Mouse (Mus musculus) kidney, embryonic 16.5 days (tissue): Measurements from ENCODE around the gene Ccr8. TPM values are rescaled to one million over a fixed set of nuclear protein-coding genes. Genes with fewer than 3 reads are reported as not detected.
"Not testable (repeated sequence)": the region's sequence is repeated elsewhere in the genome, so short reads cannot be mapped to it uniquely, and the experiment has no call there.

Source experiments
- ATAC-seq: fragments of 200-750 bp; cut with Nextera tagmentation; 2 replicates; pipeline ENCODE4 v1.8.0; 2017; ENCODE audit warnings: moderate TSS enrichment; ENCODE audit not compliant: low FRiP score, low TSS enrichment
- H3K27ac ChIP-seq: fragments of 300-500 bp; sonication (generic); 2 replicates; pipeline ENCODE4 v1.5.1; 2014; ENCODE audit warnings: low read length
- H3K27me3 ChIP-seq: fragments of 300-500 bp; sonication (generic); 2 replicates; pipeline ENCODE4 v1.6.1; 2014; ENCODE audit warnings: low read length, control low read depth, mixed read lengths; ENCODE audit not compliant: insufficient read depth
- H3K36me3 ChIP-seq: fragments of 300-500 bp; sonication (generic); 2 replicates; pipeline ENCODE4 v1.6.1; 2014; ENCODE audit warnings: low read length, control low read depth, mixed read lengths; ENCODE audit not compliant: insufficient read depth
- H3K4me1 ChIP-seq: fragments of 300-500 bp; sonication (generic); 2 replicates; pipeline ENCODE4 v1.6.1; 2014; ENCODE audit warnings: low read length, control low read depth, mixed read lengths; ENCODE audit not compliant: insufficient read depth
- H3K4me2 ChIP-seq: fragments of 300-500 bp; sonication (generic); replicated peaks from 2 replicates; pipeline ENCODE4 v1.6.1; 2014; ENCODE audit warnings: low read depth, low read length
- H3K4me3 ChIP-seq: fragments of 300-500 bp; sonication (generic); 2 replicates; pipeline ENCODE4 v1.5.1; 2014; ENCODE audit warnings: mild to moderate bottlenecking, low read length
- H3K9ac ChIP-seq: fragments of 300-500 bp; sonication (generic); replicated peaks from 2 replicates; pipeline ENCODE4 v1.6.1; 2014; ENCODE audit warnings: low read length
- H3K9me3 ChIP-seq: fragments of 300-500 bp; sonication (generic); 2 replicates; pipeline ENCODE4 v1.6.1; 2016; ENCODE audit warnings: low read length, control low read depth
- WGBS: fragments of 180-500 bp; shearing (Covaris S2); extraction: QIAGEN DNeasy Blood & Tissue Kit; methylation state at CpG from one replicate; pipeline ENCODE4 v1.1.7; 2014; 5-methylcytosine and 5-hydroxymethylcytosine counted together
- polyA plus RNA-seq: library from polyadenylated mRNA; unstranded; fragments of >200 nt; fragmentation: Nextera tagmentation; extraction: Ambion mirVana; gene quantifications from 2 replicates; pipeline ENCODE4 v1.2.1, GENCODE M21; 2015

Gene Ccr8
- polyA plus RNA-seq, 1 experiment from 2014 or later = not detected

DNA sequence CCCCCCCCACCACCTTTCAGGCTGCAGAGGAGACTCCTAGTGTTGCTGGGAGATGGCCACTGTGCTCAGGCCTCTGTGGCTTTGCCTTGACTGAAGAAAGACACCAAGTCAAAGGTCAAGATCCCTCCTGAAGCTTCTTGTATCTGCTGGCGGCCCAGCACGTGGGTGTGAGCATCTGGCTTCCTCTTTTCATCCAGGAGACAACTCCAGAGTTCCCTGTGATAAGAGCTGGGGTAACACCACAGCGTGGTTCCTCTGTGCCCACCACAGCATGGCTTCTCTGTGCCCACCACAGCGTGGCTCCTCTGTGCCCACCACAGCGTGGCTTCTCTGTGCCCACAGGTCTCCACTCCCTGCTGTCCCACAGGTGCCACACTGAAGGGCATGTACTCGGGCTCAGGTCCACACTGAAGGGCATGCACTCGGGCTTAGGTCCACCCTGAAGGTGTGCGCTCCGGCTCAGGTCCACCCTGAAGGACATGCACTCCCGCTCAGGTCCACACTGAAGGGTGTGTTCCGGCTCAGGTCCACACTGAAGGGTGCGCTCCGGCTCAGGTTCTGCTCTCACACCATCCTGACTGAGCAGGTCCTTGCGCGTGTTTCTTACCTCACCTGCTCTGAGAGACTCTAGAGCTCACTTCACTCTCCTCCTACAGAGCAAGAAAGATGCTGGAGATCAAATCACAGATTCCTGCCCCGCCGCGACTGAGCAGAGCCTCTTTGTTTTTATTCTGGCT lies 8.6 kb upstream of the Ccr8 start:
- H3K27me3 ChIP-seq = no peaks in the 10 kb centered on the region
- no peak overlapping the region for H3K4me3 ChIP-seq
- ATAC-seq = no peak
- no peaks in the 10 kb centered on the region for H3K4me1 ChIP-seq
- no peak overlapping the region for H3K4me2 ChIP-seq
- H3K36me3 ChIP-seq = no peaks in the 10 kb centered on the region
- H3K9ac ChIP-seq = no peak overlapping the region
- H3K27ac ChIP-seq = no peak overlapping the region
- WGBS = 80% methylated on average over 18 of the region's 18 CpGs
- H3K9me3 ChIP-seq = no peaks in the 10 kb centered on the region

GRCm38 (mm10) chr9:120084406-120084805 lies 7.5 kb upstream of the Ccr8 start:
- no peaks in the 10 kb centered on the region for H3K36me3 ChIP-seq
- H3K9ac ChIP-seq = no peak overlapping the region
- WGBS = 87% methylated on average over 9 of the region's 9 CpGs
- no peak for ATAC-seq
- no peak overlapping the region for H3K4me2 ChIP-seq
- H3K4me1 ChIP-seq = no peaks in the 10 kb centered on the region
- no peak overlapping the region for H3K4me3 ChIP-seq
- H3K27ac ChIP-seq = no peak overlapping the region
- H3K27me3 ChIP-seq = no peaks in the 10 kb centered on the region
- 0 out of 2 replicates have a peak, but pooled peaks cover 4% of the 10 kb centered on the region for H3K9me3 ChIP-seq

- Histone ChIP-seq H3K27me3 (no peaks in the 10 kb centered on the region), H3K9me3 (0 out of 2 replicates have a peak, but pooled peaks cover 6% of the 10 kb centered on the region), H3K36me3 (no peaks in the 10 kb centered on the region), H3K27ac (no peak overlapping the region), H3K4me2 (no peak overlapping the region), H3K9ac (no peak overlapping the region), H3K4me3 (no peak overlapping the region), H3K4me1 (no peaks in the 10 kb centered on the region)
- 94% methylated on average over 7 of the region's 7 CpGs for WGBS
- no peak for ATAC-seq
Measured at GRCm38 (mm10) chr9:120089125-120089524, 2.8 kb upstream of the Ccr8 start.

GRCm38 (mm10) chr9:120091086-120091485 lies 828 bp upstream of the Ccr8 start:
- Histone ChIP-seq H3K9me3 (0 out of 2 replicates have a peak, but pooled peaks cover 6% of the 10 kb centered on the region), H3K4me1 (no peaks in the 10 kb centered on the region), H3K27me3 (no peaks in the 10 kb centered on the region), H3K4me2 (no peak overlapping the region), H3K36me3 (no peaks in the 10 kb centered on the region), H3K4me3 (no peak overlapping the region), H3K27ac (no peak overlapping the region), H3K9ac (no peak overlapping the region)
- 84% methylated on average over 10 of the region's 10 CpGs for WGBS
- ATAC-seq = no peak

- H3K9ac ChIP-seq = no peak overlapping the region
- ATAC-seq = no peak
- H3K27ac ChIP-seq = no peak overlapping the region
- 86% methylated on average over 13 of the region's 13 CpGs for WGBS
- no peaks in the 10 kb centered on the region for H3K4me1 ChIP-seq
- 0 out of 2 replicates have a peak, but pooled peaks cover 6% of the 10 kb centered on the region for H3K9me3 ChIP-seq
- no peak overlapping the region for H3K4me2 ChIP-seq
- no peaks in the 10 kb centered on the region for H3K36me3 ChIP-seq
- no peaks in the 10 kb centered on the region for H3K27me3 ChIP-seq
- no peak overlapping the region for H3K4me3 ChIP-seq
Measured at GRCm38 (mm10) chr9:120093701-120094100, 1.8 kb downstream of the Ccr8 start.

GRCm38 (mm10) chr9:120095886-120096285 lies 4.0 kb downstream of the Ccr8 start:
- H3K4me2 ChIP-seq = no peak overlapping the region
- no peak overlapping the region for H3K4me3 ChIP-seq
- no peaks in the 10 kb centered on the region for H3K36me3 ChIP-seq
- no peak overlapping the region for H3K27ac ChIP-seq
- no peak overlapping the region for H3K9ac ChIP-seq
- WGBS = 47% methylated on average over 7 of the region's 7 CpGs
- no peaks in the 10 kb centered on the region for H3K27me3 ChIP-seq
- H3K9me3 ChIP-seq = no peaks in the 10 kb centered on the region
- H3K4me1 ChIP-seq = no peaks in the 10 kb centered on the region
- no peak for ATAC-seq

- ATAC-seq = no peak
- Histone ChIP-seq H3K9ac (no peak overlapping the region), H3K4me2 (no peak overlapping the region), H3K4me3 (no peak overlapping the region), H3K27me3 (no peaks in the 10 kb centered on the region), H3K27ac (no peak overlapping the region), H3K36me3 (no peaks in the 10 kb centered on the region), H3K9me3 (peaks cover 4% of the 10 kb centered on the region; the same call in 1 of the 2 replicates), H3K4me1 (no peaks in the 10 kb centered on the region)
- WGBS = 24% methylated on average over 7 of the region's 7 CpGs
Measured at GRCm38 (mm10) chr9:120098682-120099081, 6.8 kb downstream of the Ccr8 start.

DNA sequence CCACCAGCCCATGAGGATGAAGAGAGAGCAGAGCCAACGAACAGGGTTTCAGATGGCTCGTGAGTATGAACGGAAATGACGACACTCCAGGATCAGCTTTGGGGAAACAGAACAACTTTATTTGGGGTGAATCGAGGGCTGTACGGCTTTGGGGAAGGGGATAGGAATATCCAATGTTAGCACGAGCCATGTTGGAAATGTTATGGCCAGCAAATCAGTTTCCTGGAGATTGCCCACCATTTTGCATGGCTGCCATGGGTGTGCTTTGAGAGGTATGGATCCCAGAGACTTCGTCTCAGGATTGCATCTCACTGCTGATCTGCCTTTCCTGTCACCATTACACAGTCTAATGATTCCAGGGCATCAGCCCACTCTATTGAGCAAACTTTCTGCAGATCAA lies 7.4 kb downstream of the Ccr8 start:
- Histone ChIP-seq H3K4me1 (no peaks in the 10 kb centered on the region), H3K9ac (no peak overlapping the region), H3K36me3 (no peaks in the 10 kb centered on the region), H3K27me3 (no peaks in the 10 kb centered on the region), H3K4me3 (no peak overlapping the region), H3K9me3 (peaks cover 4% of the 10 kb centered on the region; the same call in 1 of the 2 replicates), H3K4me2 (no peak overlapping the region), H3K27ac (no peak overlapping the region)
- no peak for ATAC-seq
- WGBS = 81% methylated on average over 8 of the region's 8 CpGs

DNA sequence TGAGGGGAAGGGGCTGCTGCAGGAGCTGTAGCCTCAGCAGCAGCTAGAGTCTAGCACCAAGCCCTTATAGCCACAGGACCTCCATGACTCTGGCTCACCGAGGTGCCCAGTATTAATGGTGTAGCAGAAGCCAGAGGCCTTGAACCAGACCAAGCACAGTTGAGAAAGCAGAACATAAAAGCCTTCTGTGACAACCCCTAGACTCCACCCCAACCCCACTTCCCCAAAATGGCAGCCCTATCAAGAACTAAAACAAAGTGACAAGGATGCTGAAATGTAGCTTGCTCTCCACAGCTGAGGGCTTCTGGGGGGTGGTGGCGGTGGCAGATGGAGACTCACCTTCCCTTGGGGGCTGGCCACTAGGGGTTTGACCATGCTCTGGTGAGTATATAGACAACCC lies 9.3 kb downstream of the Ccr8 start:
- no peak overlapping the region for H3K4me3 ChIP-seq
- H3K9ac ChIP-seq = no peak overlapping the region
- no peaks in the 10 kb centered on the region for H3K27me3 ChIP-seq
- no peak overlapping the region for H3K4me2 ChIP-seq
- no peak for ATAC-seq
- no peaks in the 10 kb centered on the region for H3K4me1 ChIP-seq
- H3K27ac ChIP-seq = no peak overlapping the region
- H3K36me3 ChIP-seq = no peaks in the 10 kb centered on the region
- H3K9me3 ChIP-seq = peaks cover 4% of the 10 kb centered on the region; the same call in 1 of the 2 replicates
- WGBS = 85% methylated on average over 2 of the region's 2 CpGs

DNA sequence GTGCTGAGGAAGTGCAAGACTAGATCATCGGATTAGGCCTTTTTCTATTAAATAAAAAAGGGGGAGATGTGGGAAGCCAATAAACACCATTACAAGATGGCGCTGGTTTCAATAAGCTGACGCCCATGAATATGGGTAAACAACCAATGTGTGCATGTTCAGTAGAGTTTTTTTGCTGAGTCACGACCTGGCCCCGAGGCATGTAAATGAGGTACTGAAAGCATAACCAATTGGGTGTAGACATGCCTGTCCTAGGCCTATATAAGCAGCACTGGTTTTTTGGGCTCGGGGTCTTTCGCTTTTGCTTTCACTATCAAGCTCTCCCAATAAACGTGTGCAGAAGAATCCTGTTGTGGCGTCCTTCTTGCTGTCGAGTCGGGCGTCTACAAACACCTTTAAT lies 17.0 kb downstream of the Ccr8 start:
- H3K4me2 ChIP-seq, H3K27ac ChIP-seq, ATAC-seq, H3K4me1 ChIP-seq, H3K4me3 ChIP-seq, H3K36me3 ChIP-seq, H3K27me3 ChIP-seq, H3K9me3 ChIP-seq, H3K9ac ChIP-seq: not testable (repeated sequence)
- WGBS = 95% methylated on average over 12 of the region's 12 CpGs
